Mouse (Mus musculus): Measurements from ENCODE around the gene Mtr. TPM values are rescaled to one million over a fixed set of nuclear protein-coding genes. Genes with fewer than 3 reads are reported as not detected.
A peak's percentile ranks its signal among the peaks of the same experiment; 100 is the strongest.

The Mtr gene
- polyA plus RNA-seq, 2 experiments = 4.0 to 9.6 TPM

DNA sequence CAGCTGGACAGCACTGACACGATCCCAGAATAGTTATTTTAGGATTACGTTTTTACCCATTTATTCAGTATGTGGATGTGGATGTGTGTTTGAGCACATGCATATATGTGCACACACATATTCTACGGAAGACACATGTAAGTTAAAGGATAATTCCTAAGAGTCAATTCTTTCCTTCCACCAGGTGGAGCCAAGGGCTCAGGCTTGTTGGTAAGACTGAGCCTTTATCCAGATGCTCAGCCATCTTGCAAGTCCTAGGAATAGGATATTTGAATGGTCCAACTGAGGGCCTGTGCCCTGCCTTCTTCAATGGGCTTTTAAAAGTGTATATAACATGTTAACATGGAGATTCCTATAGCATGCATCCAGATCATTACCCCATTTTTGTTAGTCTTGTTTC lies 38.8 kb upstream of the Mtr start:
- no peak for TF ChIP-seq EP300 (IDR thresholded peaks at IDR 0.05; ENCODE audit: low read depth)
- TF ChIP-seq CTCF (IDR thresholded peaks at IDR 0.05; ENCODE audit: low read depth) = peak; percentile 29; the same call in 1 of the 2 replicates
- Histone ChIP-seq H3K4me1 (replicated peaks; ENCODE audit: control insufficient read depth in 2 of 2, insufficient read depth in 2 of 2, low read length in 1 of 2) (no peaks in the 10 kb centered on the region), H3K4me3 (ENCODE audit: insufficient read depth in 1 of 2, low read depth in 2 of 2, low read length in 2 of 2) (no peak overlapping the region), H3K4me2 (ENCODE audit: low read depth) (no peak overlapping the region), H3K9me3 (ENCODE audit: control insufficient read depth, low read length) (no peaks in the 10 kb centered on the region), H3K9ac (replicated peaks) (no peak overlapping the region), H3K27ac (no peak overlapping the region), H3K27me3 (ENCODE audit: control insufficient read depth, insufficient read depth, low read length) (no peaks in the 10 kb centered on the region), H3K36me3 (replicated peaks; ENCODE audit: control insufficient read depth, insufficient read depth, low read depth) (no peaks in the 10 kb centered on the region)
- 70% methylated on average over 3 of the region's 3 CpGs for WGBS (ENCODE audit: insufficient replicate concordance)
- ATAC-seq (ENCODE audit: insufficient read depth) = no peak
- DNase-seq (ENCODE audit: low read depth in 3 of 3, low spot score in 3 of 3) = no peak

DNA sequence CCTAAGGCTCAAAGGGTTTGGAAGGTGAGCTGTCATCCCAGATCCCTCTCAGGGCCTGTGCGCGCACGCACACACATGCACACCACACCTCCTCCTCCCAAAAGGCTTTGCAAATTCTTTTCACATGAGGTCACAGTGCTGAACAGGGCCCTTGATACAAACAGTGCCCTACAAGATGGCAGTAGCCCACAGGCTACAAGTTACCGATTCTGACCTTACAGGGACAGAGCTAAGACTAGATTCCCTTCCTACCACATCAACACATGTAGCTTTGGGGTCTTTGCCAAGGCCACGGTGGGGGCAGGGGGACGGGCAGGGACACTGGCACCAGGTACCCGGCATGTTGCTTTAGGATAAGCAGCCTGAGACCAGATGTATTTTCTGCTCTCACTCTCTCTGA lies 35.9 kb upstream of the Mtr start:
- Histone ChIP-seq H3K9ac (replicated peaks) (no peak overlapping the region), H3K4me3 (ENCODE audit: insufficient read depth in 1 of 2, low read depth in 2 of 2, low read length in 2 of 2) (no peak overlapping the region), H3K27ac (no peak overlapping the region), H3K27me3 (ENCODE audit: control insufficient read depth, insufficient read depth, low read length) (no peaks in the 10 kb centered on the region), H3K4me1 (replicated peaks; ENCODE audit: control insufficient read depth in 2 of 2, insufficient read depth in 2 of 2, low read length in 1 of 2) (no peaks in the 10 kb centered on the region), H3K9me3 (ENCODE audit: control insufficient read depth, low read length) (no peaks in the 10 kb centered on the region), H3K36me3 (replicated peaks; ENCODE audit: control insufficient read depth, insufficient read depth, low read depth) (no peaks in the 10 kb centered on the region), H3K4me2 (ENCODE audit: low read depth) (no peak overlapping the region)
- no peak for ATAC-seq (ENCODE audit: insufficient read depth)
- DNase-seq (ENCODE audit: low read depth in 3 of 3, low spot score in 3 of 3) = no peak
- 82% methylated on average over 7 of the region's 7 CpGs for WGBS (ENCODE audit: insufficient replicate concordance)
- TF ChIP-seq CTCF (IDR thresholded peaks at IDR 0.05; ENCODE audit: low read depth) (no peak), EP300 (IDR thresholded peaks at IDR 0.05; ENCODE audit: low read depth) (no peak)

DNA sequence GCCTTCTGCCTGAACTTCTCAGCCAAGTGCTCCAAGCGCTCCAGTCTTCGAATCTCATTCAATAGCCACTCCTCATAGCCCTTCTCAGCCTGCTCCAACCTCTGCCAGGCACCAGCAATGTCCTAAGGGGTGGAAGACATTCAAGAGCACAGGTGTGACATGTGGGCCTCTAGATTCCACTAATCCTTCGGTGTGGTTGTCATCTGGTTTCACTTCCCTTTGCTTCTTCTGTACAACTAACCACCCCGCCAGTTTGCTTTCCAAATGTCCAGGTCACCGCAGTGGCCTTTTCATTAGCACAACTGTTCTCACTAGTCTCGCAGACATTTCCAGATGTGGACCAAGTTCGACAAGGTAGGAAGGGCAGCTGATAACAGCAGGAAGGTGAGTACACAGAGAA lies 32.8 kb upstream of the Mtr start:
- no peak overlapping the region for H3K4me3 ChIP-seq (ENCODE audit: insufficient read depth in 1 of 2, low read depth in 2 of 2, low read length in 2 of 2)
- H3K27me3 ChIP-seq (ENCODE audit: control insufficient read depth, insufficient read depth, low read length) = no peaks in the 10 kb centered on the region
- ATAC-seq (ENCODE audit: insufficient read depth) (no peak), DNase-seq (ENCODE audit: low read depth in 3 of 3, low spot score in 3 of 3) (no peak)
- H3K4me1 ChIP-seq (replicated peaks; ENCODE audit: control insufficient read depth in 2 of 2, insufficient read depth in 2 of 2, low read length in 1 of 2) = no peaks in the 10 kb centered on the region
- no peak overlapping the region for H3K9ac ChIP-seq (replicated peaks)
- WGBS (ENCODE audit: insufficient replicate concordance) = 70% methylated on average over 7 of the region's 7 CpGs
- no peak for TF ChIP-seq CTCF (IDR thresholded peaks at IDR 0.05; ENCODE audit: low read depth)
- TF ChIP-seq EP300 (IDR thresholded peaks at IDR 0.05; ENCODE audit: low read depth) = no peak
- no peak overlapping the region for H3K27ac ChIP-seq
- H3K9me3 ChIP-seq (ENCODE audit: control insufficient read depth, low read length) = no peaks in the 10 kb centered on the region
- no peak overlapping the region for H3K4me2 ChIP-seq (ENCODE audit: low read depth)
- H3K36me3 ChIP-seq (replicated peaks; ENCODE audit: control insufficient read depth, insufficient read depth, low read depth) = no peaks in the 10 kb centered on the region

DNA sequence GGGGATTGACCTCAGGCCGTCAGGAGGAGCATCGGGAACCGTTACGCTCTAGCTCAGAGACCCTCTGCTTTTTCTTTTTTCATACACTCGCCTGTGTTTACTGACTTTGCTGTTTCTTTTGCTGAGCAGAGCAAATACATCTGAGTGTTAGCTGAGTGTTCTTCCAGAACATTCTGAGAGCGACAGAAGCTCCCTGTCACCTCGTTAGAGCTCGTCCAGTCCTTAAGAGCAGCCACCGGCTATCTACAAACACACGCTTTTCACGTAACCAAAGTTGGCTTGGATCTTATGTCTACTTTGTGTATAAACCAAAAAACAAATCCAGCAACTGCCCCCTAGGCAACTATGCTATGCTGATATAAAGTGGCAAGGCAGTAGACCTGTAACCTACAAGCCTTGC lies 26.6 kb upstream of the Mtr start:
- Histone ChIP-seq H3K9ac (replicated peaks) (no peak overlapping the region), H3K4me3 (ENCODE audit: insufficient read depth in 1 of 2, low read depth in 2 of 2, low read length in 2 of 2) (no peak overlapping the region), H3K27me3 (ENCODE audit: control insufficient read depth, insufficient read depth, low read length) (no peaks in the 10 kb centered on the region), H3K27ac (no peak overlapping the region), H3K4me2 (ENCODE audit: low read depth) (no peak overlapping the region), H3K36me3 (replicated peaks; ENCODE audit: control insufficient read depth, insufficient read depth, low read depth) (no peaks in the 10 kb centered on the region), H3K9me3 (ENCODE audit: control insufficient read depth, low read length) (no peaks in the 10 kb centered on the region), H3K4me1 (replicated peaks; ENCODE audit: control insufficient read depth in 2 of 2, insufficient read depth in 2 of 2, low read length in 1 of 2) (no peaks in the 10 kb centered on the region)
- ATAC-seq (ENCODE audit: insufficient read depth) (no peak), DNase-seq (ENCODE audit: low read depth in 3 of 3, low spot score in 3 of 3) (no peak)
- TF ChIP-seq EP300 (IDR thresholded peaks at IDR 0.05; ENCODE audit: low read depth) (no peak), CTCF (IDR thresholded peaks at IDR 0.05; ENCODE audit: low read depth) (no peak)
- 85% methylated on average over 11 of the region's 11 CpGs for WGBS (ENCODE audit: insufficient replicate concordance)

DNA sequence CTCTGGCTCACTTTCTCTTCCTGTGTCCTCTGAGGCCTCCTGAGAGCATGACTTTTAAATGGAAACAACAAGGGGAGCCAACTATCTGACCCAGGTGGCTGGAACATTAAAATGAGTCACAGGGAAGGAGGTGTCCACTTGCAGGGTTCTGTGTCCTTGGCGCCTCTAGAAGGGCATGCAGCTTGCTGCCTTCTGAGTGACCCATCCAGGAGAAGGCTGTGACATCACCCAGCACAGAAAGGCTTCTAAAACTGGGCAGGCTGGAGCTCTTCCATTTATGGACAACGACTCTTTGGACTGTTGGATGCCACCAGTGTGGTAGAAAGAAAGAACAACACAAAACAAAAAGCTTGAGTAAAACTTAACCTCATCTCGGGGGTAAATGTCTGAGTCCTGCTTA lies 25.9 kb upstream of the Mtr start:
- Histone ChIP-seq H3K9ac (replicated peaks) (no peak overlapping the region), H3K4me2 (ENCODE audit: low read depth) (no peak overlapping the region), H3K4me3 (ENCODE audit: insufficient read depth in 1 of 2, low read depth in 2 of 2, low read length in 2 of 2) (no peak overlapping the region), H3K27ac (no peak overlapping the region), H3K27me3 (ENCODE audit: control insufficient read depth, insufficient read depth, low read length) (no peaks in the 10 kb centered on the region), H3K36me3 (replicated peaks; ENCODE audit: control insufficient read depth, insufficient read depth, low read depth) (no peaks in the 10 kb centered on the region), H3K9me3 (ENCODE audit: control insufficient read depth, low read length) (no peaks in the 10 kb centered on the region), H3K4me1 (replicated peaks; ENCODE audit: control insufficient read depth in 2 of 2, insufficient read depth in 2 of 2, low read length in 1 of 2) (no peaks in the 10 kb centered on the region)
- ATAC-seq (ENCODE audit: insufficient read depth) = no peak
- DNase-seq (ENCODE audit: low read depth in 3 of 3, low spot score in 3 of 3) = no peak
- no peak for TF ChIP-seq EP300 (IDR thresholded peaks at IDR 0.05; ENCODE audit: low read depth)
- TF ChIP-seq CTCF (IDR thresholded peaks at IDR 0.05; ENCODE audit: low read depth) = no peak
- WGBS (ENCODE audit: insufficient replicate concordance) = 58% methylated on average over 3 of the region's 3 CpGs
